Mouse (Mus musculus): Measurements from ENCODE around the gene Arhgap21.

Arhgap21 gene

DNA sequence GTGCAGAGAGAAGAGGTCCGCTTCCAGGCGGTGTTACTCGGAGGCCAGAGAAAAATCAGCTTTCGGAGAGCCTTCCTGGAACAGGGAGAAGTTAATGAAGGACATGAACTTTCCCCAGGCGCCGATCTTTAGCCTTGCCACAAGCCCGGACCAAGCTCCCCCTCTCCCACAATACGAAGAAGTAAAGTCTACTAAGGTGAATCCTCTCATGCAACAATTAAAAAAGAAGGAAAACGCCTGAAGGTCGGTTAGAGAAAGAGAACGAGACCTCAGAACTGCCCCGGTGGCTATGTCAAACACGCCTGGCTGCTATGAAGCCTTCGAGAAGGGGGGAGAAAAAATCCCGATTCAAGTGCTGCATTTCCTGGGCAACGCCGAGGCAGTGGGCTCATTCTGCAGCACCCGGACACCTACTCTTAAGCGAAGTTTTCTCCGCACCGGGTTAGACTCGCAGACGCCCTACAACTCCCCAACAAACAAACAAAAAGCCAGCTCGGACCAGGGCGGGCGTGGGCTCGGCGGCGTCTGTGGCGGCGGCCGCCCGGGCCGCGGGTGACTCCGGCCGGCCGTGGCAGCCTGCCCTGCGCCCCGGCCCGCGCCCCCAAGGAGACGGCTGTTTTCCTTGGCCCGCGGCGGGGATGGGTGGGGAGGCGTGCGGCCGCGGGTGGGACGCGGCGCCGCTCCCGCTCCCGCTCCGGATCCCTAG lies 882 bp downstream of the Arhgap21 start:
- in situ Hi-C loops (cut with MboI; ENCODE audit: low pct_unique_long_range_greater_than_20kb in 1 of 2, low sequenced_read_pairs in 2 of 2, unreplicated experiment in 1 of 2): no loop called here

DNA sequence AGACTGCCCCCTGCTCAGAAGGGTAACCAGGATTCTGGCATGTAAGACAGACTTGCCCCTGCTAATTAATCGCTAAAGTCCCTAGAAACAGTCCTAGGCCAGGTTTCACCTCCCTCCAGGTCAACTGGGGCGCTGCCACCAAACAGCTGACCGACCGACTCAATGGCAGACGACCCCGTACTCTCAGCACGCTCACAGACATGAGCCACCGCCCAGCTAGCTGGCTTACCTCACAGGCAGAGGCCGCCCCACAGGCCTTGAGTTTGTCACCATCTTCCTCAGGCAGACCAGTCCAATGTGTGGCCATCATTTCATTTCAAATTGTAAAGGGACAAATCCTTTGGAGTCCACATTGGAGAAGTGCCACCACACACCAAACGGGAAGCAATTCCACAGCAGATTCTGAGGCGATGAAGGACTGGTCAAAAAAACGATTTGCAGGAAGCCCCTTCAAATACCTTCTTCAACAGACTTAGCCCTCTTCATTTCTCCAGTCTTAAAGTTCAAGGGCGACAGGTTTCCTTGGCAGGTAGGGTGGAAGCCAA lies 1.5 kb downstream of the Arhgap21 start:
- in situ Hi-C loops (cut with MboI; ENCODE audit: low pct_unique_long_range_greater_than_20kb in 1 of 2, low sequenced_read_pairs in 2 of 2, unreplicated experiment in 1 of 2): no loop called here

- in situ Hi-C loops (cut with MboI; ENCODE audit: low pct_unique_long_range_greater_than_20kb in 1 of 2, low sequenced_read_pairs in 2 of 2, unreplicated experiment in 1 of 2): no loop called here
Measured at GRCm38 (mm10) chr2:20966176-20967100, 2.2 kb downstream of the Arhgap21 start.

GRCm38 (mm10) chr2:20965361-20965760 lies 3.3 kb downstream of the Arhgap21 start:
- in situ Hi-C loops (cut with MboI; ENCODE audit: low pct_unique_long_range_greater_than_20kb in 1 of 2, low sequenced_read_pairs in 2 of 2, unreplicated experiment in 1 of 2): no loop called here

- in situ Hi-C loops (cut with MboI; ENCODE audit: low pct_unique_long_range_greater_than_20kb in 1 of 2, low sequenced_read_pairs in 2 of 2, unreplicated experiment in 1 of 2): no loop called here
Measured at GRCm38 (mm10) chr2:20964461-20964860, 4.2 kb downstream of the Arhgap21 start.

DNA sequence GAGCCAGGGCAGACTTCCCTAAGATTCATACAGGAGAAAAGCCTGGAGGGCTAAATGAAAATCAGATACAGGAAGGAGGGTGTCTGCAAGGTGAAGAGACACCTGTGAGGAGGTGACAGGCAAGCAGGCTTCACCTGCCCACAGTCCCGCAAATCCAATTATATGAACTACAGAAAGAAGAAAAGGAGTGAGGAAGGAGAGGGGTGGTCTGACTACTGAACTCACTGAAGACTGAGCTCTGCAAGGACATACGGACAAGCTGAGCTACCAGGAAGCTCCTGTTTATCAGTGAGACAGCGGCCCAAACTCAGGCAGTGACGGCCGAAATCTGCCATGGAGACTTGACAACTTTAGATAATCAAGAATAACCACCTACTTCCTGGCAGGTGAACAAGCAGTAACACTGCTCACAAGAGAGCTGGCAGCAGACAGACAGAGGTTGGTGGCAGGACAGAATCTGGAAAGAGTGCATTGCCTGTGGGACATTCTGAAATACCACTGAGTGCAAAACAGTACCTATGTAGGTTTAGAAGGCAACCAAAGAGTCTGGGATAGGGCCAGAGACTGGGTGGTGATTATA lies 5.4 kb downstream of the Arhgap21 start:
- in situ Hi-C loops (cut with MboI; ENCODE audit: low pct_unique_long_range_greater_than_20kb in 1 of 2, low sequenced_read_pairs in 2 of 2, unreplicated experiment in 1 of 2): no loop called here

DNA sequence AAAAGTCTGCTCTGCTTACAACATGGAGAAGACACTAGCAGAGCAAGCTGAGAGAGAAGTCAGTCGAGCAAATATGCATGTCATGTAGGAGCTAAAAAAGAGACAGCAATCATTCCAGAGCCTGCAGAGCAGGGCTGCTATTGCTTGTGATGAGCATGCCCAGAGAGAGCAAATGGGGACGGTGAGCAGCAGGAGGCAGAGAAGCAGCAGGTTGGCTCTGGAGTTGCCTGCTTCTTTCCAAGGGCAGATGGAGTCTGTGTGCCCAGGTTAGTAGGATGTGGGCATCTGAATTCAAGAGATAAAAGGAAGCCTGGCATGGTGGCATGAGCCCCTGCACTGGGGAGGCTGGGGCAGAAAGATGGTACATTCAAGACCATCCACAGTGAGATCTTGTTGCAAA lies 6.4 kb downstream of the Arhgap21 start:
- in situ Hi-C loops (cut with MboI; ENCODE audit: low pct_unique_long_range_greater_than_20kb in 1 of 2, low sequenced_read_pairs in 2 of 2, unreplicated experiment in 1 of 2): no loop called here

DNA sequence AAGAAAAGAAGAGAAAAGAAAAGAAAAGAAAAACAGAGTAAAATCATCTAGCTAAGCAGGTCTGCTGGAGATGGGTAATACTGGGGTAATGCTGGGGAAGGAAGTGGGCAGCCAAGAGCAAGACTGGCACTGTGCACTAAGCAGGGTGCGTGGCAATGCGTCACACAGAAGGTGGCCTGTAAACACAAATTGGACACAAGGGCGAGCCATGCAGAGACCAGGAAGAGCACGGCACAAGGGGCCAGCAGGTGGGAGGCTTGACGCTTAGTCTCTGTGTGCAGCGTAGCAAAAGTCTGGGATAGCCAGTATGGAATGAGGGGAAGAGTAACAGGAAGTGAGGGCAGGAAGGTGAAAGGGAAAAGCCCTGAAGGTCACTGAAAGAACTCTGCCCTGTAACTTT lies 6.9 kb downstream of the Arhgap21 start:
- in situ Hi-C loops (cut with MboI; ENCODE audit: low pct_unique_long_range_greater_than_20kb in 1 of 2, low sequenced_read_pairs in 2 of 2, unreplicated experiment in 1 of 2): no loop called here

GRCm38 (mm10) chr2:20961295-20961694 lies 7.4 kb downstream of the Arhgap21 start:
- in situ Hi-C loops (cut with MboI; ENCODE audit: low pct_unique_long_range_greater_than_20kb in 1 of 2, low sequenced_read_pairs in 2 of 2, unreplicated experiment in 1 of 2): no loop called here

DNA sequence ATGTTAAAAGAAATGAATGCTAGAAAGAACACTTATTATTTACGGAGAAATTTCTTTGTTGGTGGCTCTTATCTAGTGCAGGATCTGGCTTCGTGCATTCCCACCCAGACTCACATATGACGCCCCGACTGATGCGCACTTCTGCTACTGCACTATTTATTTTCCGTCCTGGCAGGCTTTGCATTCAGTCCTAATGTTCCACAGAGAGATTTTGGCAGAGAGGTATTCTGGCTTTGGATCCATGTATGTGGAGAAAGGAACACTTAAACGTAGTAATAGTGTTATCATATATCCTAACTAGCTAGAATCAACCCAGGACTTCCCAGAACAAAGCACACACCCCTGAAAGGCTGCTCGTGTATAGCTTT lies 8.0 kb downstream of the Arhgap21 start:
- in situ Hi-C loops (cut with MboI; ENCODE audit: low pct_unique_long_range_greater_than_20kb in 1 of 2, low sequenced_read_pairs in 2 of 2, unreplicated experiment in 1 of 2): no loop called here

DNA sequence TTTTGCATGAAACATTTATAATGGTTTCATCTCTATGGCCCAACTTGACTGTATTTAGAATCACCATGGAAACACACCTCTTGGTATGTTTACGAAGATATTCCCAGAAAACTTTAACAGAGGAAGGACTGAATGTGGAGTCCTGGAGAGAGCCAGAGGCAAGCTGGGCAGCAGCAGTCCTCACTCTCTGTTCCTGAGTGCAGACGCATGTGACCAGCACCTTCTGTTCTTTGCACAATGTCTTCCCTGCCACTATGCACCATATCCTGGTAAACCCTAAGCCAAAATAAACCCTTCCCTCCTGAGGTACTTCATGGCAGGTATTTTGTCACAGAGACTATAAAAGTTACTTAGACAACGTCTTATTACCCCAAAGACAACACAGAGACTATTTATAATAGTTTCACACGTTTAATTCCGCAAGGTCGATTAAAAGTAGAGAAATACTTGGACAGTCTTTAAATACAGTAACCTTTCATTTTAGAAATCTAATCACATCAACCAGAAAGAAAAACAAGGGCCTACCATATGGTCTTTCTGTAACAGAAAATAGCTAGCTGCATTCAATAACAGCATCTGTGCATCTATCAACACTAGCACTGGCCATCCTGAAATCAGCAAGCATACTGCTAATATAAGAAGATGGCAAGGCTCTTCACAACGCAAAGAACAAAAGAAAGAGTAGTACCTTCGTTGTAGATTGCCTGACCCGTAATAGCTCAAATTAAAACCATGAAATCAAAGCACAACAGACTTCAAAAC lies 8.6 kb downstream of the Arhgap21 start:
- in situ Hi-C loops (cut with MboI; ENCODE audit: low pct_unique_long_range_greater_than_20kb in 1 of 2, low sequenced_read_pairs in 2 of 2, unreplicated experiment in 1 of 2): no loop called here

GRCm38 (mm10) chr2:20959045-20959444 lies 9.6 kb downstream of the Arhgap21 start:
- in situ Hi-C loops (cut with MboI; ENCODE audit: low pct_unique_long_range_greater_than_20kb in 1 of 2, low sequenced_read_pairs in 2 of 2, unreplicated experiment in 1 of 2): no loop called here

DNA sequence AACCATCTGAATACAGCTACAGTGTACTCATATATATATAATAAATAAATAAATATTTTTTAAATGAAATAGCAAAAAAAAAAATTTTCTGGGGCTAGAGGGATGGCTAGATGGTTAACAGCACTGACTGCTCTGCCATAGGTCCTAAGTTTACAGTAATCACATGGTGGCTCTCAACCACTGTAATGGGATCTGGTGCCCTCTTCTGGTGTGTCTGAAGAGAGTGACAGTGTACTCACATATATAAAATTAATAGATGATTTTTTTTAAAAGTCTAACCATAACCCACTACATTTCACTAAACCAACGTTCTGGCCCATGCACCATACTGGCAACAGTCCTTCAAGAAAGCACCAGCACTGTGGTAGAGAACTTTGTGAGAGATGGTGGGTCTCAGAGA lies 10.7 kb downstream of the Arhgap21 start:
- in situ Hi-C loops (cut with MboI; ENCODE audit: low pct_unique_long_range_greater_than_20kb in 1 of 2, low sequenced_read_pairs in 2 of 2, unreplicated experiment in 1 of 2): no loop called here

DNA sequence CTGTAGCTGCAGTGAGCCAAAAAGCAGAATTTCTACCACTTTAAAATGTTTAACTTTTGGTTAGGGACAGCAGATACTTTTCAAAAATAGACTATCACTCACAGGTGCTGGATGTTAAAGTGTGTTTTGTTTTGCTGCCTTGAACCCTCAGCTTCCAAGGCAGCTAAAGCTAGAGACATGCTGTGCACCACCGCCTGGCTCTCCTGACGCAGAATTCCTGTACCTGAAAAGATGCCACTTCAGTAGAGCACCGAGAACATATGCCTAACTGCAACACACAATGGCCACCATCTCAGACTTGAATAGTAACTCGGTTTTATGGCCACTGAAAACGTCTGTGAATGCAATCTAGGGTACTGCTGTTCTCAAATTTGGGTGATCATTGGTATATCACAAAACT lies 12.0 kb downstream of the Arhgap21 start:
- in situ Hi-C loops (cut with MboI; ENCODE audit: low pct_unique_long_range_greater_than_20kb in 1 of 2, low sequenced_read_pairs in 2 of 2, unreplicated experiment in 1 of 2): no loop called here

- in situ Hi-C loops (cut with MboI; ENCODE audit: low pct_unique_long_range_greater_than_20kb in 1 of 2, low sequenced_read_pairs in 2 of 2, unreplicated experiment in 1 of 2): no loop called here
Measured at GRCm38 (mm10) chr2:20955996-20956395, 12.7 kb downstream of the Arhgap21 start.

GRCm38 (mm10) chr2:20955376-20955775 lies 13.3 kb downstream of the Arhgap21 start:
- in situ Hi-C loops (cut with MboI; ENCODE audit: low pct_unique_long_range_greater_than_20kb in 1 of 2, low sequenced_read_pairs in 2 of 2, unreplicated experiment in 1 of 2): no loop called here

- in situ Hi-C loops (cut with MboI; ENCODE audit: low pct_unique_long_range_greater_than_20kb in 1 of 2, low sequenced_read_pairs in 2 of 2, unreplicated experiment in 1 of 2): no loop called here
Measured at GRCm38 (mm10) chr2:20952716-20953115, 16.0 kb downstream of the Arhgap21 start.

DNA sequence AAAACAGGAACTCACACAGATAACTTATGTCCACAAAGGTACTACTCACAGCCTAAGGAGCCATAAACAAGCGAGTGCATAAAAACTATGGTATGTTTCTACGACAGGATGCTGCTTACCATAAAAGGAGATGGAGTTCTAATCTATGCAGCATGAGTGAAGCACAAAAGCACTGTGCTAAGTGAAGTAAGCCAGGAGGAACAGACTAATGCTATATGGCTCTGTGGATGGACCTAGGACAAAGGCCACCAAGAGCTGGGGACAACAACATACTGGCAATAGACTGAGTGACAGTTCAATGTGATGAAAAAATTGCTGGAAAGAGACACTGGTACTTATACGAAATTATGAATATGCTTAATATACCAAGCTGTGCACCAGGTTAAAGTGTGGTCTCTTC lies 19.5 kb downstream of the Arhgap21 start:
- in situ Hi-C loops (cut with MboI; ENCODE audit: low pct_unique_long_range_greater_than_20kb in 1 of 2, low sequenced_read_pairs in 2 of 2, unreplicated experiment in 1 of 2): no loop called here

DNA sequence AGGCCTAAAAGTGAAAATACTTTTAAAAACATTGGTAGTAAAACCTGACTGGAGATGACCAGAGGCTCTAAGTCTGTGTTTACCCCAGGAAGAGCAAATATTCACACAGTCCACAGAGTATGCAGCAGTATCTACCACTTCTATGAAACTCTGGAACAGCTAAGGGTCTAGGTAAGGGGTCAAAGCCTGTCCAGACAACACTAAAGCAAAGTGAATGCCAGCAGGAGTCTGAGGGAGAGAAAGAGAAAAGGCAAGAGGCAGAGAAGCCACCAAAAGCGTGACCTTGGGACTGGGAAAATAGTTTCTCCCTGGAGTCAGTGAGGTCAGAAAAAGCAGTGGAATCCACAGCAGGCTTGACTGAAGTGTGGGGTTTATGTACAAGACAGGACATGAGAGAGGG lies 21.6 kb downstream of the Arhgap21 start:
- in situ Hi-C loops (cut with MboI; ENCODE audit: low pct_unique_long_range_greater_than_20kb in 1 of 2, low sequenced_read_pairs in 2 of 2, unreplicated experiment in 1 of 2): no loop called here

Measured in mouse embryonic stem cell (cell line).